Mouse (Mus musculus): ENCODE data around the gene Acer3. TPM values are rescaled to one million over a fixed set of nuclear protein-coding genes. Genes with fewer than 3 reads are reported as not detected.
A peak's percentile ranks its signal among the peaks of the same experiment; 100 is the strongest.

The Acer3 gene
- total RNA-seq (2021): 10 to 100 TPM; 12.9 to 17.3 TPM
- long read RNA-seq, experiment 1, full-length matches to known transcripts: 3 of 5 reads
- long read RNA-seq, experiment 1, partial matches to known transcripts: 2 of 5 reads
- long read RNA-seq, experiment 1, other reads (novel, unspliced or antisense): 0 of 5 reads
- long read RNA-seq, experiment 2, full-length matches to known transcripts: 4 of 6 reads
- long read RNA-seq, experiment 2, partial matches to known transcripts: 1 of 6 reads
- long read RNA-seq, experiment 2, other reads (novel, unspliced or antisense): 1 of 6 reads

DNA sequence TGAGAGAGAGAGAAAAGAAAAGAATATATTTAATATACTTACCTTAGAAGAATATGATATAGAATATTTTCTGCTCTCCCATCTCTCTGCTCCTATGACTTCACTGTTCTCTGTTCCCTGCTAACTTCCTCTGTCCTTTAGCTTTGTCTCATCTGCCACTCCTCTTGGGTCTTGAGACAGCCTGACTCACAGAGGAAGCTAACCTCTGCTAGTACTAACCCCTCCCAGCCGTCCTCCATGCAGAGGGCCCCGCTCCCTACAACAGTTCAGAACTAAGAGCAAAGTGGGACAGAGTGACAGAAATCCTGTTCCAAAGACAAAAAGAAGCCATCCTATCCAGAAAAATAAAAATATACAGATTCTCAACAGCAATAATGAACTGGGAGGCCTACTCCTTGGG, at the start of gene Acer3:
Gene Acer3 (minus strand): TSS at position 126 of the 400 bp plus-strand sequence.
- DNase-seq: no peak

DNA sequence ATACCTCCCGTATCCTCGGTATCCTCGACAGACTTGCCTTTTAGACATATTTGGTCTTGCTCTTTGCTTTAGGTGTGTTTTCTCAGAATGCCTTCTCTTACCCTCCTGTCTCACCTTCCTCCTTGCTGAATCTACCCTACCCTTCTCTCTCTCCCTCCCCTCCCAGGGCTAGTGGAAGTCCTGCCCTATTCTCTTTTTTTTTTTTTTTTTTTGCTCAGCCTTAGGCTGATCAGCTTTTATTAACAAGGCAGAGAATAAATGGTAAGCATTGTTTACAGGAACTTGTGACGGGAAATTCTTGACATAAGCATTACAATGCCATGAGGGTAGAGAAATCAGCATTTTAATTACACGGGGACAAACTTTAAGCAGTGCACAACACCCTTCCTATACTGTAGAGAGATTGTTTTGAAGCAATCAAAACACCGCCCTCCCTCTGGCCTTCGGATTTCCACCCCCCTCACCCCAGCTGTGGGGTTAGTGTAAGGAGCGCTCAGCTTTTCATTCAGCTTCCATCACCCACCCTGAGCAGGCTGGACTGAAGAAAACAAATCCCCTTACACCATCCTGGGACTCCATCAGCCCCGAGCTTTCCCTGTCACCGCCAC, 48.9 kb upstream of the Acer3 start:
- DNase-seq: no peak

DNA sequence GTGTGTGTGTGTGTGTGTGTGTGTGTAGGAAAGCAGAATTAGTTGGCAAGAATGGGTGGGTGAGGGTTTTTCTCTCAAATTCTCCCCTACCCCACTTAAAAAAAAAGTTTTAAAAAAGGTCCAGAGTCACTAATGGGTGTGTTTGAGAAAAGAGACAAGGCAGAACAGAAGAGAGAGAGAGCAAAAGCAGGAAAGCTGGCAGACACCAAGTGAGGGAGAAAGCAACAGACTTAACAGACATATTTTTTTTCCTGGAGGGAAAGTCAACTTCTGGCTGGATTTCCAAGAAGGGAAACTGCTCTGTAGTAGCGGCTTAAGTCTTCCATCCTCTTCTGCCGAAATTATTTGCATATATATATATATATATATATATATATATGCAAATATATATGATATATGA, 40.7 kb upstream of the Acer3 start:
- no peak for DNase-seq

DNA sequence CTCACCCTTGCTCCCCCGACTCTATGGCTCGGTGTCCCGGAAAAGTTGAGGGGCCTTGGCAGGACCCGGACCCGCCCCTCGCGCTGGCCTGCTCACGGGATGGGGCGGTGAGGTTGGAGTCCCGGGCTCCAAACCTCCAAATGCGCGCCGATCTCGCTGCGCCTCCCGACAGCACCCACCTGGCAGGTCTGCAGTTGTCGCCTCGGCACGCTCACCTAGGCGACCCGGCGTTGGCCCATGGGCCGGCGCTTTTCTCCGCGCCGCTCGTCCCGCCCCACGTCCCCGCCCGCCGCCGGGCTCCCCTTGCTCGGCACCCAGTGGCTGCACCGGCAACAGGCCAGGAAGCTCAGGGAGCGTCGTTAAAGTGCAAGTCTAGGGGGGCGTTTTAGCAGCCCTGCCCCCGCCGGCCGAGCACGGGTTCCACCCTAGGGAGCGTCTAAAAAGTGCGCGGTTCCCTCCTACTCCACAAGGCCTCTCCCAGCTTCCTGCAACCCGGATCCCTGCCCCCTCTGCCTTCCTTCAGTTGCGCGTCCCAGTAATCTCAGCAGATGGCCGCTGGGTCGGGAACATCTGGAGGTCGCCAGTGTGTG, 40.1 kb upstream of the Acer3 start, which contains the start of gene Tsku:
Gene Tsku (minus strand): TSS at position 266 of the 590 bp plus-strand sequence.
- peak; percentile 94 to 96 for DNase-seq

DNA sequence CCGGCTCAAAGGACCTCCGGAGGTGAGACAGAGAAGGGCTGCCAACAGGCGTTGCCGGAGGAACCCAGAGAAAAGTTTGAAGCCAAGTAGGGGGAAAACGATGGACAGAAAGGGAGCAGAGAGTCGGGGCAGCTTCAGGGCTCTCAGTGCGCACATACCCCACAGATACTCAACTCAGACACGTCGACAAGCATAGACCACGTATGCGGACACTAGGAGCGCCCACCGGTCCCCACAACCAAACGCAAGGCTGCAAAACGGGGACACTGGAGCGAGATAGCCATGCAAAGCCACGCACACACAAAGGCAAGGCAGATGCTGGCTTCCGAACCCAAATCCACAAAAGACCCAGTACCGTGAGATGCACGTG, 39.6 kb upstream of the Acer3 start:
- DNase-seq: no peak

DNA sequence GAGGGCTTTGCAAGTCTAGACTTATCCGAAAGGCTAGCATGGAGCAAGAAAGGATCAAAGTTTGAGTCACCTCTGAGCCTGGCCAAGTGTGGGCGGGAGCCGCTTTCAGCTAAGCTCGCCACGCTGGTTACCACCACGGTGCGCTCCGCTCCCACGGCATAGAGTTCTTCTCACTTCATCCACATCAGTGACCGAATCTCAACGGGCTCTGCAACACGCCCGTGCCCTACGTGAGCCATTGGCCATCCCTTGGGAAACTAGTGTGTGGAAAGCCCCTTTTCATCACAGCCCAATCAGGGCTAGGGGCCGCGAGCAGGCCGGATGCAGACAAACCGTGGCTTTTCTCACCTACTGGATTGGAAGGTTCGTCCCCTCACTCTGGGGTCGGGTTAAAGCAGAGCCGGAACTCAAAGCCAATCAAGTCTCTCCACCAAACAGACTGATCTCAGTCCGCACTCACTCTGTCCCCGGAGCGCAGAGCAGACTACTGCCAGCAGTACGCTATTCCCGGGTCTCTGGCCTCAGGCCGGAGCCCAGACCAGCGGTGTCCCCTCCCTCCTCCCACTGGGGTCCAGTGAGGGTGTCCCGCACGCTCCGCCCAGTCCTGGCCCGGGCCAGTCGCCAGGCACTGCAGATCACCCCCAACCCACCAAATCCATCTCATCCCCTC, 39.1 kb upstream of the Acer3 start:
- DNase-seq: peak; percentile 66 to 70

DNA sequence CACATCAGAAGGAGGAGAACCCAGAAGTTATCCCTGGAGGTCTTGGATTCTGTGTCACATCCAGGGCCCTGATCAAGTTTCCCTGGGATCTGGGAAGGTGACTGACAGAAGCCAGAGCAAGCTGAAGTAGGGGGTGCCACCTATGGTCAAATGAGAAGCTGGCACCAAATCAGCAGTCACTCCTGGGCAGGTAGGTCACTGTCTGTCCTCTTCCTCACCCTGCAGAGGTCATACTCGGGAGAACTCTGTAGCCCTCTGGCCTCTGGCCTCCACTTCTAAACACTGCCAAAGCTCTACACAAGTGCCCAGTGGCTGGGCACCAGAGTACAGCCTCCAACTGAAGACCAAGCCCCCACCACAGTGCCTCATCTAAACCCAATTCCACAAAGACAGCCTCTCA, 37.0 kb upstream of the Acer3 start:
- DNase-seq: no peak

DNA sequence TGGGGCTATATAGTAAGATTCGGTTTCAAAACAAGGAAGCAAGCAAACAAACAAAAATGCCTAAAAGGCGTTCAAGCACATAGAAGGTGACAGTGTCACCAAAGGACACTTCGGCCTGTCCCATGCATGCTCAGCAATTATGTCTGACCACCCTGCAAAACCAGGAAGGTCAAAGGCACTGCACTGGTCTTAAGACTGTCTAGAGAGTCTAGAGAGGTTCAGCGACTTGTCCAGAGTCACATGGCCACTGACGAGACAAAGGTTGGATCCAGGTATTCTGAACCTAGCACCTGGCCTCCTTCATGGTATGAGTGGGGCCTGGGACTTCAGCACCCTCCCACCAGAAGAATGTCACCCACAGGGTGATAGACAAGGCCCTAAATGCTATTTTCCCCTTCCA, 36.3 kb upstream of the Acer3 start:
- DNase-seq: no peak

DNA sequence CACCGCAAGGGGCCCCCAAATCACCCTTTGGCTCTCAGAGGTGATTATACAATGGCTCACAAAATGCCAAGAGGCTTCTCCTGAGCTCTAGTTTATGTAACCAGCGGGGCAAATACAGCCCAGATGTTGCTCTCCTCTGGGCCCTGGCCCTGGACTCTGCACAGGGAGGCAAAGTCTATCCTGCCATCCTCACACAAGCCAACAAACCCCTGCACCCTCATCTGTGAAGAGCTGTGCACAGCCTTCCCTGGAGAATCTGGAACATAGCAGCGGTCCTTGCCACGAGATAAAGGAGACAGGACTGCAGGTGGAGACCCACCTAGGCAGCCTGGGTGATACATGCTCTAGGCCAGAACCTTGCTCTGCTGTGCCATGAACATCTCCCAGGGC, 33.9 kb upstream of the Acer3 start:
- peak in 1 of 2 experiments; percentile 33 for DNase-seq

DNA sequence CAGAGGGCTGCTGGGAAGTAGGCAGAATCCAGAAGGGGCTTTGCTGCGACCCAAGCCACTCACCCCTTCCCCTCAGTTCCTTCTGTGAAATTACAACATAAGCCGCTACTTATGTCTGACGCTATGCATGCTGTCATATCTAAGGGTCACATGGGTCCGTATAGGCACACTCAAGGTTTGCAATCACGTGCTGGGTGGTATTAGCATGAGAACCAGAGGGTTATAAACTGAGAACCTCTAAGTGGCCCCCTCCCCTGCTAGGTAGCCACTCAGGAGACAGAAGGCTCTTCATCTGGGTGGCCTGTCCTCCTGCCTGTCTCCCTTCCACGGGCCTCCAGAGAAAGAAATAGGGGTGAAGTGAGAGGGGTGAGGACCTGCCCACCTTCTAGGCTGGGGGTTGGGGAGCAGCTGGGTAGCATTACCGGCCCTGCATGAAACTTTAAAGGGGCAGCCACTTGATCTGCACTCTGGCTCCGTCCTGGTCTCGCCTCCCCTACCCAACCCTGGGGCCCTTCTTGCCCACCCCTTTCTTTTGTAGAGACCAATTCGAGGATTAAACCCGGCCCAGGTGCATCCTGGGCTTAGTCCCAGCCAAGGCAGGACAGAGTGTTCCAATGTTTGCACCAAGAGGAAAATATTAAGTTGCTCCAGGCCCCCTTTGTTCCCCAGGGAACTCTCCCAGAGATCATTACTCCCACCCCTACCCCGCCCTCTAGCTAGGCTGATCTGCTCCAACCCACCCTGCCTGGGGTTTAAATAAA, 33.3 kb upstream of the Acer3 start:
- DNase-seq: no peak

DNA sequence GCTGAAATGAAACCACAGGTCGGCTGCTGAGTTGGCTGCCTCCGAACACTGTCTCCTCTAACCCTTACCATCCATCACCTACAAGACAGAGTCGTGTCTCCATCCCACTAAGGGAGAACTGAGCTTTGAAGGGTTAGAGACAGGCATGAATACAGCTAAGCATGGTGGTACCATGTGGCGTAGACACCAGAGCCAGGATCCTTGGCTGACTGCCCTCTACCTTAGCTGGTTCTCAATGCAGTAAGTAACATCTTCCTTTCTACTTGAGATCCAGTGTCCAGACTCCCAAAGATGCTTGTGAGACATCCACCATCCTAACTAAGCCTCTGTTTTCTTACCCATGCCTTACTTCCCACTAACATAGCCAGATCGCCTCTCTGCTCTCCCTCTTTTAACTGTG, 32.6 kb upstream of the Acer3 start:
- no peak for DNase-seq

DNA sequence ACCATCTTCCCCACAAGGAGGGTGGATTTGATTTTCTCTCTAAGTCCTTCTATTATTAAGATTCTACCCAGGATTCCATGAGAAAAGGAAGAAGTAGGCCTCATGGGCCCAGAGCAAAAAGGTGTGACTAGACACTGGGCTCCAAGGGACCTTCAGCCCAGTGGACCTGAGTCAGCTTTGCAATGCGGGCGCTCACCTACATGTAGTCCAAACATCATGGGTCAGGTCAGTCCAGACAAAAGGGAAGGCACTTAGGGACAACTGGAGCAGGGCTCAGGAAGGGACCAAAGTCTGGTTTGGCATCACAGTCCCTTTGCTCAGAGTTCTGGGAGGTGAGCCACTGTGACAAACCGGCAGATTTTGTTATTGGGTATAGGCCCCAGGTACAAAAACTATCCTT, 30.5 kb upstream of the Acer3 start:
- no peak for DNase-seq

DNA sequence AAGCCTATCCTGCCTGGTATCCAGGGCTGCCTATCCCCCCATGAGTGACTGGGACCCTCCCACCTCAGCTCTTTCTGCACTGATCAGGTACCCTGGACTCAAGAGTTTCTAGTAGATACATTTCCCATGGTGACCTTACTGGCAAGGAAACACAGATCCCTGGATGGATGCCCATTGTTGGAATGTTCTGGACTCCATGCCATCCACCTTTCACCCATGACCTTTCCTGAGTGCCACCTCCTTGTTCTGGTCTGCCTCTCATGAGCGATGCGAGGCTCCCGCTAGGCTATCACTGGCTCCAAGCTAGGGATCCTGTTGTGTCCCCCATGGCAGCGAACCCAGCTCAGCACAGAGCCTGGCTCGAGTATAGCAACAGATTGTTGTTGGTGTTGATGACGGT, 28.8 kb upstream of the Acer3 start:
- DNase-seq: no peak

DNA sequence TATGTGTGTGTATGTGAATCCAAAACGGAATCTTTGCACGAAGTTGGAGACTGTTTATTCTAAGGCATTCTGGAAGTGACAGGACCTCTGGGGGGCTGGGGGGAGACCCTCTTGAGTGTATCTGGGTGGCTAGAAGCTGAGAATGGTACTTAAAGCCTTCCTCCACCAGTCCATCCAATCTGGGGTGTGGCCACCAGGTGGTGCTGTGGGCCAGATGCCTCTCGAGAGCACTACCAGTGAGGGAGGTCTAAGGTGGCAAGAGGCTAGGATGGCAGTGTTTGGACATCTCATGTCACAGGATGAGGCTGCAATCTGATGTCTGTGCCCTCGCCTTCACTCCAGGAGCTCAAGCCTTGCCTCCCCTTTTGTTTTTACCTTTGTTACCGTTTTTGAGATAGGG, 28.1 kb upstream of the Acer3 start:
- peak; percentile 89 to 94 for DNase-seq

DNA sequence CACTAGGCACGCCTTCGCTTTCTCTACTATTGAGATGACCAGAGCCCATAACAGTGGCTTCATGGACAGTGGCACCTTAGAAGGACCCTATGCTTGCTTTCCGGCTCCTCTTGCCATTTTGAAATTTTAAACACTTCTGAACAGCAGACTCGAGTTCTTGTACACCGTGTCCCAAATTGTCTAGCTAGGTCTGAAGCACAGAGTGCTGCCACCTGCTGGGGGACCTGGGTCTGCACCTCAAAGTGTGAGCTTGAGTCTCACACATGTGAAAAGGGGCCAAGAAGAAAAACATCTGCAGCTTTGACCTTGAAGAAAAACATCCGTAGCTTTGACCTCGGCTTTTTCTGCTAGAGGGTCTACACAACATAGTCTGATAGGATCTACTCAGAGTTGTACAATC, 27.0 kb upstream of the Acer3 start:
- peak; percentile 78 to 86 for DNase-seq

DNA sequence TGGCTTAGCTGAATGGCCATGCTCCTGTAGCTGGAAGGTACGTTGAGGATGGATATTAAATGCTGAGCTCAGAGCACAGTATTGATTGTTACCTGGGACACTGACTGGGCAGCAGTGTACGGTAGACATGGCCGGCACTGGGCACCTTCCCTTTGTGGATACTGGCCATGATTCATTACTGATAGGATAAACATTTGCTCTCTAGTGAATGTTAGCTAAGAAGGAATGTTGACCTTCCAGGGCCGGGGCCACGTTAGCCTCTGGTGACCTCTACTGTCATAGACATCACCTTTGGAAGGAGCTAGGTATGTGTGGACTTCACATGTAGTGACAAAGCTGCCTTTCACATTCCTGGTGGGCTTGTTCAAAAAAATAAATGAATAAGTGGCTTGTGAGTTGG, 26.5 kb upstream of the Acer3 start:
- DNase-seq: no peak

DNA sequence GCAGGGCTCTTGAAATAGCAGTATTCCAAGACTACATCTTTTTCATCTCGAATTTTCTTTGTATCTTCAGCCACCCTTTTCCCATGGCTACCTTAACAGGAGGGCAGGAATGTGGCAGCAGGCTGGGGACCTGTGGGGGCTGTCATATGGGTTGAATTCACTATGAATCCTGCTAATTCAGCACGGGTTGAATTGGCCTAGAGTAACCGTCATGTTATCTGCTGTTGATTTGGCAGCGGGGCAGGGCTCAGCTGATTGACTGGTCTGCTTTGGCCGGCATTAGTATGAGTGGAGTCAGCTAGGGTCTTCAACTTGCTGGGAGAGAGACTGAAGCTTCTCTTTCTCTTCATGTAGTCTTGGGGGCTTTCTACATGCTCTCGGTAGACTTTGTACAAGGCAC, 24.0 kb upstream of the Acer3 start:
- DNase-seq: no peak

DNA sequence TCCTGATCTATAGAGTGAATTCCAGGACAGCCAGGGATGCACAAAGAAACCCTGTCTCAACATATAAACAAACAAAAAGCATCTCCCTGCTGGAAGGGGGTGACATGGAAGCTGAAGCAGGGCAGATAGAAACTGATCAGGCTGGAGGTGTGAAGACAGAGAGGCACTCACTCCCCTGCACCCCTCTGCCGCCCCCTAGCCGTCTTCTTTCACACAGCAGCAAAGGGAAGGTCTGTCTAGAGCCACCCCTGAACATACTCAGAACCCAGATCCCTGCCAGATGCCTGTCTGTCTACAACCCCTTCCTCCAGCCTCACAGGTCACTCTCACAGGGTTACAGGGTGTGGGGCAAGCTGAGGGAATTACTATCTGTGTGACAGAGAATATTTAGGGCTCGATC, 23.4 kb upstream of the Acer3 start:
- DNase-seq: peak; percentile 34 to 59

DNA sequence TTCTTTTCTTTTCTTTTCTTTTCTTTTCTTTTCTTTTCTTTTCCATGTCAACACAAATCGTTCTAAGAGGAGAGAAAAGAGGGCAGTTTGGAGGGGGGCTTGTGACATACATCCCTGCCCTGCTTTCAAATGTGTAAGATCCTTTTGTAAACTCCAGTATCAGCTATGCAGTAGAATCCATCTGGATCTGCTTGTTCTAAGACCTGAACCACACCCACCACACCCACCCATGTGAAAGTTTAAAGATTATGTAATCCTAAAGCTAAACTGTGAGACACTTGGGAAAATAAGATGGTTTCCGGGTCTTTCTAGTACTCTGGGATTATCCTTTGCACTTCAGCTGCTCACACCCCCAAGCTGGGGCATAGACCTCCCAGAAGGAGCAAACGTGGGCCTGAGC, 21.2 kb upstream of the Acer3 start:
- no peak for DNase-seq

DNA sequence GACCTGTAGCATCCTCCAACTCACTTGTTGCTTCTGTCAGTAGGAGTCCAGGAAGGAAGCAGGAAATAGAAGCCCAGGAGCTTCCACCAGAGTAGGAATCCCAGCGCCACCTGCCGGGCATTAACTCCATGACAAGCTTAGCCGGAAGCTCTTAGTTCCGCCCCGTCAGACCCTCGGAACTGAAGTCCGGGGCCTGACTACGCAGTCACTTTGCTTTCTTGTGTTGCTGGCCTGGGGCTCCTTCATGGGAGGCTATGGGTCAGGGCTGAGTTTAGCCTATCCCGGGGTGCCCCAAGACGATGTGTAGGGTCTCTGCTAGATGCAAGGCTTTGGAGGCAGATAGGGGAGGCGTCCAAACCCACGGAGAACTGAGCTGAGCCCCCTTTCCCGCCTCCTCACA, 20.5 kb upstream of the Acer3 start:
- peak; percentile 87 to 89 for DNase-seq

DNA sequence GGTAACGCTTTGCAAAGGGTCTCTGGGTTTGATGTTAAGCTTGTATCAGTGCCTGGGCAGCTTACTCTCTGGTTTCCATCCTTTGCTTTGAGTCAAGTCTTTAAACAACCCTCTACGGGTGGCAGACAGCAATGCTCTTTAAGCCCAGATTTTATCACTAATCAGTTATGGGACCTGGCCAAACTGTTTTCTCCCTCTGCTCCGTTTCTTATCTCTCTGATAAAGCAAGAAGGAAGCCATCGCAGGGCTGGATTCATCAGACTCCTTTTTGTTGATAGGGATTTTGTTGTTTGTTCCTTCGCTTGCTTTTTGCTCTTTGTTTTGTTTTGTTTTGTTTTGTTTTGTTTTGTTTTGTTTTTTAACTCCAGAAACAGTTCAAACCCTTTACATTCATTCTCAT, 19.3 kb upstream of the Acer3 start:
- no peak for DNase-seq

DNA sequence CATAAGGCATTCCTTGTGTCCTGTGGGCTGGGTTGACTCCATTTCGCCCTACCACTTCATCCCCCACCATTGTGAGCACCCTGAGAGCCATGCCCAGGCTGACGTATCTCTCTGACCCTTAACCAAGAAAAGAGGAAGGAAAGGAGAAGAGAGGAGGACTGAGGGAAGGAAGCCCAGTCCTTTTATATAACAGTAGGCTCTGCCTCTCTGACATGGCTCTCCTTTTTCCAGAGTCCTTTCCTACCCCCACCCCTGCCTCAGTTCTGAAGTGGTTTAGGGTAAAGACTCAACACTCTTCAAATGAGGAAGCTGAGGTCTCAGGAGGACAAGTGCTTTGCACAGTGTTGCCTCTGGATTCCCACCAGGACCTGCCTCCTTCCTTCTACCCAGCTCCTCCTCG, 13.0 kb upstream of the Acer3 start:
- DNase-seq: no peak

DNA sequence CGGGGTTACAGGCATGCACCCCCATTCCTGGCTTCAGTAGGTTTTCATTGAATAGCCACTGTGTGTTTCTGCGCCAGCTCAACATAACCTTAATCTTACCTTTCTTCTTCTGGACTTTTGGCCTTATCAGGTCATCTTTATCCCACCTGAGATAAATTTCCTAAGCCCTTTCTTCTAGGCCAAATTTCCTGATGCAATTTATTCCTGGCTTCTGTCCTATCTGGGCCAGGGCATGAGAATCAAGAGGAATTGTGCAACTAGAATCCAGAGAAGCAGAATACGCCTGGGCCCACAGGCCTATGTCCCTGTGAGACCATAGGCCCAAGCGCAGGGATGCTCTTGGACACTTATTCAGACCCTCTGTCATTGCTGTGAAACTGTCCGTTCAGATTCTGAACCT, 12.5 kb upstream of the Acer3 start:
- no peak for DNase-seq

Data from adrenal gland, postnatal 36 days (tissue).